Mouse (Mus musculus): ENCODE measurements around the gene Ubtd1. TPM values are rescaled to one million over a fixed set of nuclear protein-coding genes. Genes with fewer than 3 reads are reported as not detected.

The Ubtd1 gene
- polyA plus RNA-seq, 1 experiment from 2014 or later: 8.0 TPM

DNA sequence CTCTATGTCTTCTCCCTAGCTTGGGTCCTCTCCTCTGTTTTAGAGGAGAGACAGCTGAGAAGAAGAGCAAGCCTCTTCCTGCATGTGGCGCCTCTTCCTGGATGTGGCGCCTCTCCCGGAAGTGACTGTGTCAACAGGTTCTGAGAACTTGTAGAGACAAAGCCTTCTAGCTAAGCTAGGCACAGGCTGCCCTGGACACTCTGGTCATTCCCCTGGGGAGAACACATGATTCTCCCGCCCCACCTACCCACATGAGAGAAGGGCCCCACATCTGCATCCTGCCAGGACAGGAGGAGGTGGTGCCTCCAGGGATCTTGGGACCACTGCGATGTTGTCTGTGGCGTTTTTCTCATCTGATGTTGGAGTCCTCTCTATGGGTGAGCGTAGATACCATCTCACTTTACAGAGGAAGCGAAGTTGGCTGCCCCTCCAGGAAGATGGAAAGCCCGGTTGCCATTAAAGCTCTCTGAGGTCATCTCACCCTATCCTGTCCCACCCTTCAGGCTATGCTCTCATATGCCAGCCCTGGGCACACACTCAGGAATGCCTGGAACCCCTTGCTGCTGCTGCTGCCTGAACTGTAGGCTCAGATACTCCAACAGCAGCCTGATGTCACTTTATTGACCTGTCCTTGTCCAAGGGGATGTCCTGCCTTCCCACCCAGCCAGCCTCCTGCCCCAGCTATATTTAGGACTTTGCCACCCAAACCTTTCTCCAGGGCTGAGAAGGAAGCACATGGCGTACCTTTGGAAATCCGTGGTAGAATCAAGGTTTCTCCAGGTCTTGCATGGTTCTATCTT lies 87.1 kb downstream of the Ubtd1 start:
- H3K9ac ChIP-seq (replicated peaks; ENCODE audit: low read depth, low read length): no peak overlapping the region
- H3K27me3 ChIP-seq (replicated peaks; ENCODE audit: control insufficient read depth, insufficient read depth, low read length): no peaks in the 10 kb centered on the region
- 89% methylated on average over 11 of the region's 11 CpGs for WGBS
- H3K4me1 ChIP-seq (replicated peaks; ENCODE audit: control insufficient read depth, insufficient read depth, low read length): no peaks in the 10 kb centered on the region
- no peak overlapping the region for H3K4me2 ChIP-seq (ENCODE audit: low read length)
- no peak for ATAC-seq
- H3K27ac ChIP-seq (ENCODE audit: low read length): no peak overlapping the region
- H3K9me3 ChIP-seq (ENCODE audit: control insufficient read depth, low read length): no peaks in the 10 kb centered on the region
- no peak overlapping the region for H3K4me3 ChIP-seq (replicated peaks; ENCODE audit: low read length)
- H3K36me3 ChIP-seq (ENCODE audit: control insufficient read depth, insufficient read depth): no peaks in the 10 kb centered on the region

DNA sequence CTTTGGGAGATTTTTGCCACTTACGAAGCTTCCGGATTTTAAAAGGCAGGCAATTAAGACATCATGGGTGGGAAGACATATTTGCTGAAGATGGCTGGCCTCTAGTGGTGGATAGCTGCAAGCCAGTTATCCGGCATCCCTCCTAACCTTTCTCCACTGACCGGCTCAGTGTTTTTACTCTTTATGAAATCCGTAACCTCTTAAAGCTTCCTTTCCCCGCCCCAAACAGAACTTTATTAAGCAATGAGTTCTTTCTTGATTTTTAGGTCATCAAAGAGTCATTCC lies 87.6 kb downstream of the Ubtd1 start:
- no peak for ATAC-seq
- no peaks in the 10 kb centered on the region for H3K27me3 ChIP-seq (replicated peaks; ENCODE audit: control insufficient read depth, insufficient read depth, low read length)
- no peaks in the 10 kb centered on the region for H3K36me3 ChIP-seq (ENCODE audit: control insufficient read depth, insufficient read depth)
- H3K4me1 ChIP-seq (replicated peaks; ENCODE audit: control insufficient read depth, insufficient read depth, low read length): no peaks in the 10 kb centered on the region
- no peak overlapping the region for H3K27ac ChIP-seq (ENCODE audit: low read length)
- H3K9me3 ChIP-seq (ENCODE audit: control insufficient read depth, low read length): no peaks in the 10 kb centered on the region
- no peak overlapping the region for H3K4me2 ChIP-seq (ENCODE audit: low read length)
- no peak overlapping the region for H3K9ac ChIP-seq (replicated peaks; ENCODE audit: low read depth, low read length)
- H3K4me3 ChIP-seq (replicated peaks; ENCODE audit: low read length): no peak overlapping the region
- 69% methylated on average over 6 of the region's 6 CpGs for whole genome bisulfite sequencing

DNA sequence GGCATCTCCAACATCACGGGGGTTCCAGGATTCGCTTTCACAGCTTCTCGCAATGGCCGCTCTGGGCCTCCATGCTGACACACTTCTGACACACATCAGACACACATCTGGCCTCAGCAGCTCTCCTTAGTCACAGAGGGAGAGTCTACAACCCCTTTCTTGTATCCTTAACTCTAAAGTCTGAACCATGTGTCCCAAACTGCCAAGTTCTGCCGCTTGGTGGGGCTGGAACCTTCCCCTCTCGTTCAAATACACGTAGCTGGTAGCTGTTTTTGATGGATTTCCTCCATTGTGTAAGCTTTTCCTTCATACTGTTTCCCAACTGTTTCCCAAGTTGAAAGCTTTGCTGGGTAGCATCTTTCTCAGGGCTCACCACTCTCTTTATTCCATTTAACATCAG lies 89.7 kb downstream of the Ubtd1 start:
- no peak overlapping the region for H3K27ac ChIP-seq (ENCODE audit: low read length)
- no peak overlapping the region for H3K9ac ChIP-seq (replicated peaks; ENCODE audit: low read depth, low read length)
- no peaks in the 10 kb centered on the region for H3K4me1 ChIP-seq (replicated peaks; ENCODE audit: control insufficient read depth, insufficient read depth, low read length)
- H3K27me3 ChIP-seq (replicated peaks; ENCODE audit: control insufficient read depth, insufficient read depth, low read length): no peaks in the 10 kb centered on the region
- no peak for ATAC-seq
- no peak overlapping the region for H3K4me3 ChIP-seq (replicated peaks; ENCODE audit: low read length)
- peaks cover 8% of the 10 kb centered on the region for H3K36me3 ChIP-seq (ENCODE audit: control insufficient read depth, insufficient read depth)
- 77% methylated on average over 7 of the region's 7 CpGs for WGBS
- H3K9me3 ChIP-seq (ENCODE audit: control insufficient read depth, low read length): no peaks in the 10 kb centered on the region
- H3K4me2 ChIP-seq (ENCODE audit: low read length): no peak overlapping the region

DNA sequence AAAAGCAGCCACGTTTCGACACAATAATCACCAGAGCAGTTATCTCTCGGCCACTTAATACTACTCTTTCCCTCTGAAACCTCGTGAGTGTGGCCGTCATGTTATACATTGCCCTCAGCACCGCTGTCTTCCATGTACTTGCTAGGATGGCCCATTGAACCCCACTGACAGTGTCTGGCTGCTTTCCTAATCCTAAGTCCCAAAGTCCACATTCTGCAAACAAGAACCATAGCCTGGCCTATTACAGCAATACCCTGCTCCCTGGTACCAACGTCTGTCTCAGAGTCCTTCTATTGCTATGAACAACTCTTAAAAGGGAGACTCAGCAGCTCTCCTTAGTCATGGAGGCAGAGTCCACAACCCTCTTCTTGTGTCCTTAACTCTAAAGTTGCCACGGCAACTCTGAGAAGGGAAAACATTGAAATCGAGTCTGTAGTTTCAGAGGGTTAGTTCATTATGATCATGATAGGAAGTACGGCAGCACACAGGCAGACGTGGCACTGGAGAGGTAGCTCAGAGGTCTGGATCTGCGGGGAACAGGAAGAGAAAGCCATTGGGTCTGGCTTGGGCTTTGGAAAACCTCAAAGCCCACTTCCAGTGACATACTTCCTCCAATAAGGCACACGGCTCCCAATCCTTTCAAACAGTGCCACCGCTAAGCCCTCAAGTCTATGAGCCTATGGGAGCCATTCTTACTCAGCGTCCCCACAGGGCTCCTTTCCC lies 90.5 kb downstream of the Ubtd1 start:
- H3K9ac ChIP-seq (replicated peaks; ENCODE audit: low read depth, low read length): no peak overlapping the region
- H3K9me3 ChIP-seq (ENCODE audit: control insufficient read depth, low read length): no peaks in the 10 kb centered on the region
- peaks cover 13% of the 10 kb centered on the region for H3K36me3 ChIP-seq (ENCODE audit: control insufficient read depth, insufficient read depth)
- H3K27me3 ChIP-seq (replicated peaks; ENCODE audit: control insufficient read depth, insufficient read depth, low read length): no peaks in the 10 kb centered on the region
- no peak overlapping the region for H3K27ac ChIP-seq (ENCODE audit: low read length)
- no peak for ATAC-seq
- WGBS: 79% methylated on average over 15 of the region's 15 CpGs
- H3K4me1 ChIP-seq (replicated peaks; ENCODE audit: control insufficient read depth, insufficient read depth, low read length): no peaks in the 10 kb centered on the region
- no peak overlapping the region for H3K4me3 ChIP-seq (replicated peaks; ENCODE audit: low read length)
- H3K4me2 ChIP-seq (ENCODE audit: low read length): no peak overlapping the region

DNA sequence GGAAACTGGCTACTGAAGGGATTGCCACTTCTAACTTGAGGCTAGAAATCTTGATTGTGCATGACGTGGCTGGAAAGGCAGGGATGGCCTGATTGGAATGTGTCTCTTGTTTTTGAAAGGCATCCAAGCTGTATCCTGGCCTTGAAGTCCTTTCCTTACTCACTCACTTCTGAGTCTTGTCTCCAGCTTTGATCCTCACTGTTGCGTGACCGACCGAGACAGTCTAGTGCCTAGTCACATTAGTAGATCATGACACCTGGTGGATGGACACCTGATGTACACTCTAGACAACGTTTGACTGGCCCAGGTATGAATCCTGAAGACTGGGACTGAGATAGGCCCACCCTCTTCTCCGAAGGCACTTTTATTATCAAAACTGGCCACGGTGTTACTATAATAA lies 91.2 kb downstream of the Ubtd1 start:
- Histone ChIP-seq H3K4me3 (replicated peaks; ENCODE audit: low read length) (no peak overlapping the region), H3K36me3 (ENCODE audit: control insufficient read depth, insufficient read depth) (peaks cover 16% of the 10 kb centered on the region), H3K9ac (replicated peaks; ENCODE audit: low read depth, low read length) (no peak overlapping the region), H3K9me3 (ENCODE audit: control insufficient read depth, low read length) (no peaks in the 10 kb centered on the region), H3K4me2 (ENCODE audit: low read length) (no peak overlapping the region), H3K27me3 (replicated peaks; ENCODE audit: control insufficient read depth, insufficient read depth, low read length) (no peaks in the 10 kb centered on the region), H3K4me1 (replicated peaks; ENCODE audit: control insufficient read depth, insufficient read depth, low read length) (no peaks in the 10 kb centered on the region), H3K27ac (ENCODE audit: low read length) (no peak overlapping the region)
- WGBS: 79% methylated on average over 7 of the region's 7 CpGs
- ATAC-seq: no peak

DNA sequence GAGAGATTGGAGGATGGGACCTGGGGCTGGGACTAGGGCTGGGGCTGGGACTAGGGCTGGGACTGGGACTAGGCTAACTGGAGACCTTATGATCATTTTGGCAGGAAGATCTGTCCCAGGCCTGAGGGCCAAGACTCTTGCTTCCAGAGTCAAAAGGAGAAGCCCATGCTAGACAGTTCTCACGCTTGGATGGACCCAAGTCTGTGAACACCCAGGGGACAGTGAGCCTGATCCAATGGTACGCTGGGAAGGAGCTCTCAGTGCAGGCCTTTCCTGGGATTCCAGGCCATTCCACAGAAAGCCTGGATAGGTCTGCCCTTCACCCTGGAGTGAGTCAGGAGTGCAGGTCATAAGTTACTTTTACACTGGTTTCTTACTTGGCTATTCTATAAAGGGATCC lies 93.5 kb downstream of the Ubtd1 start:
- H3K9me3 ChIP-seq (ENCODE audit: control insufficient read depth, low read length): no peaks in the 10 kb centered on the region
- no peak overlapping the region for H3K9ac ChIP-seq (replicated peaks; ENCODE audit: low read depth, low read length)
- 87% methylated on average over 2 of the region's 2 CpGs for WGBS
- H3K4me3 ChIP-seq (replicated peaks; ENCODE audit: low read length): no peak overlapping the region
- no peak for ATAC-seq
- no peaks in the 10 kb centered on the region for H3K4me1 ChIP-seq (replicated peaks; ENCODE audit: control insufficient read depth, insufficient read depth, low read length)
- H3K36me3 ChIP-seq (ENCODE audit: control insufficient read depth, insufficient read depth): peaks cover 16% of the 10 kb centered on the region
- no peak overlapping the region for H3K4me2 ChIP-seq (ENCODE audit: low read length)
- H3K27ac ChIP-seq (ENCODE audit: low read length): no peak overlapping the region
- no peaks in the 10 kb centered on the region for H3K27me3 ChIP-seq (replicated peaks; ENCODE audit: control insufficient read depth, insufficient read depth, low read length)

DNA sequence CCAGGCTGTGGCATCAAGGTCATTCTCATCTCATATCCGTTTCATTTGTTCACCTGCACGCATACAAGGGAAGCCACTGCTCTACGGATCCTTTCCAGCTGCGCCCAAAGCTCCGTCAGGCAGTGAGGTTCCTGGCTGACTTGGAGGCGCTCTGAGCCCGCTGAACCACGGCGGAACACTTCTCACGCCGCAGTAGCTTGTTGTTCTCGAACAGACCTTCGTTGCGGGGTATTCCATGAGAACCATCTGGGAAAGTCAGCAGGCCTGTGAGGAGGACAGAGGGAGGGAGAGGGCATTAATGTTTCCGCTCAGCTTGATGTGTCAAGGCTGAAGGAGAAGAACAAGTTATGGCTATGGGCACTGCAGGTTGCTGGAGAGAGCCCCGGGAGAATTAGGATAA lies 94.4 kb downstream of the Ubtd1 start:
- no peaks in the 10 kb centered on the region for H3K27me3 ChIP-seq (replicated peaks; ENCODE audit: control insufficient read depth, insufficient read depth, low read length)
- 90% methylated on average over 16 of the region's 16 CpGs for WGBS
- no peak for ATAC-seq
- H3K4me3 ChIP-seq (replicated peaks; ENCODE audit: low read length): no peak overlapping the region
- H3K4me1 ChIP-seq (replicated peaks; ENCODE audit: control insufficient read depth, insufficient read depth, low read length): no peaks in the 10 kb centered on the region
- peaks cover 16% of the 10 kb centered on the region for H3K36me3 ChIP-seq (ENCODE audit: control insufficient read depth, insufficient read depth)
- H3K9ac ChIP-seq (replicated peaks; ENCODE audit: low read depth, low read length): no peak overlapping the region
- no peak overlapping the region for H3K4me2 ChIP-seq (ENCODE audit: low read length)
- no peaks in the 10 kb centered on the region for H3K9me3 ChIP-seq (ENCODE audit: control insufficient read depth, low read length)
- no peak overlapping the region for H3K27ac ChIP-seq (ENCODE audit: low read length)

DNA sequence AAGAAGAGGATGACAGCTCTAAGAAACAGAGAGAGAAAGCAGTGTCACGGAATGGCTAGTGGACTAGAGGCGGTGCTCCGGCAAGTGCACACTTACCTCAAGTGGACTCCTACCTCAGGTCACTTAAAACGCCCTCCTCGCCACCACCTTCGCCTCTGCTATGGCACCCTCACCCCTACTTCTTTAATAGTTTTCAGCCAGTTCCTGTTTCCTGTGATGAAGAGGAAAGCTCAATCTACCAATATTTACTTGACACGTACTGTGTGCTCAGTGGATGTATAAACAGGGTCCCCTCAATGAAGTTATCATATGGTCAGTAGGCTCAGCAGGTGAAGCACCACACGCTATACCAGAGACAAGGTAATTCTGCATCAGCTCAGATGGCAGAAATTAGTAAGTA lies 97.0 kb downstream of the Ubtd1 start:
- no peaks in the 10 kb centered on the region for H3K9me3 ChIP-seq (ENCODE audit: control insufficient read depth, low read length)
- H3K27me3 ChIP-seq (replicated peaks; ENCODE audit: control insufficient read depth, insufficient read depth, low read length): no peaks in the 10 kb centered on the region
- no peak overlapping the region for H3K9ac ChIP-seq (replicated peaks; ENCODE audit: low read depth, low read length)
- no peak overlapping the region for H3K4me3 ChIP-seq (replicated peaks; ENCODE audit: low read length)
- WGBS: 95% methylated on average over 8 of the region's 8 CpGs
- H3K27ac ChIP-seq (ENCODE audit: low read length): no peak overlapping the region
- no peak overlapping the region for H3K4me2 ChIP-seq (ENCODE audit: low read length)
- no peak for ATAC-seq
- H3K4me1 ChIP-seq (replicated peaks; ENCODE audit: control insufficient read depth, insufficient read depth, low read length): no peaks in the 10 kb centered on the region
- peaks cover 16% of the 10 kb centered on the region for H3K36me3 ChIP-seq (ENCODE audit: control insufficient read depth, insufficient read depth)

DNA sequence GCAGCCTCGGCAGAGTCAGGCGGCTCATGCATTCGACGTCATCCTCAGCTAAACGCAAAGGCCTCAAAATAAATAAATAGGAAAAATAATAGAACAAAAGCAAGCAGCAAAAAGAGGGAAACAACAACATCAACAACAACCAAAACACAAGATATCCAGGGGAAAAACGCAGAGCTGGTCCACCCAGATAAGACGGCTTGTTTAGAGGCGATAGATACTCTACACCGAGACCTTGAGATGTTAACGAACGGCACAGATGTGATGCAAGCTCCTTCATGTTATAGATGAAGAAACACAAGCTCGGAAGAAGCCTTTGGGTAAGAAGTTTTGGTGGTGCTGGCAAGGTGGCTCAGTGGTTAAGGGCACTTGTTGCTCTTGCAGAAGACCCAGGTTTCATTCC lies 97.4 kb downstream of the Ubtd1 start:
- no peak overlapping the region for H3K9ac ChIP-seq (replicated peaks; ENCODE audit: low read depth, low read length)
- no peaks in the 10 kb centered on the region for H3K27me3 ChIP-seq (replicated peaks; ENCODE audit: control insufficient read depth, insufficient read depth, low read length)
- no peak overlapping the region for H3K27ac ChIP-seq (ENCODE audit: low read length)
- H3K4me2 ChIP-seq (ENCODE audit: low read length): no peak overlapping the region
- H3K4me1 ChIP-seq (replicated peaks; ENCODE audit: control insufficient read depth, insufficient read depth, low read length): no peaks in the 10 kb centered on the region
- 95% methylated on average over 12 of the region's 12 CpGs for WGBS
- no peak overlapping the region for H3K4me3 ChIP-seq (replicated peaks; ENCODE audit: low read length)
- no peak for ATAC-seq
- no peaks in the 10 kb centered on the region for H3K9me3 ChIP-seq (ENCODE audit: control insufficient read depth, low read length)
- peaks cover 16% of the 10 kb centered on the region for H3K36me3 ChIP-seq (ENCODE audit: control insufficient read depth, insufficient read depth)
